Mouse (Mus musculus) layer of hippocampus, postnatal 14 days (tissue): ENCODE measurements around the gene Gm45799. TPM values are rescaled to one million over a fixed set of nuclear protein-coding genes. Genes with fewer than 3 reads are reported as not detected.

Experiments
- DNase-seq, 2 experiments: peaks; one replicate each; pipeline ENCODE4 v3.0.0; 2021 to 2022; ENCODE audit warnings: low spot score in 2 of 2, mixed read lengths in 1 of 2
- long read RNA-seq, 2 experiments: library from polyadenylated mRNA; stranded (forward); transcript quantifications; one replicate each; pipeline ENCODE4 v2.0.0; 2021
- total RNA-seq, 2 experiments: library from RNA; stranded (reverse); gene quantifications; 2 replicates each; pipeline ENCODE4 v1.2.3; 2021

Gene Gm45799
- total RNA-seq: 10 to 100 TPM in 1 of 2 experiments, 1 to 10 TPM in 1; 5.4 to 11.8 TPM
- long read RNA-seq, experiment 1, partial matches to known transcripts: 0 of 5 reads
- long read RNA-seq, experiment 1, other reads (novel, unspliced or antisense): 4 of 5 reads
- long read RNA-seq, experiment 2, partial matches to known transcripts: 0 of 8 reads
- long read RNA-seq, experiment 2, other reads (novel, unspliced or antisense): 8 of 8 reads

DNA sequence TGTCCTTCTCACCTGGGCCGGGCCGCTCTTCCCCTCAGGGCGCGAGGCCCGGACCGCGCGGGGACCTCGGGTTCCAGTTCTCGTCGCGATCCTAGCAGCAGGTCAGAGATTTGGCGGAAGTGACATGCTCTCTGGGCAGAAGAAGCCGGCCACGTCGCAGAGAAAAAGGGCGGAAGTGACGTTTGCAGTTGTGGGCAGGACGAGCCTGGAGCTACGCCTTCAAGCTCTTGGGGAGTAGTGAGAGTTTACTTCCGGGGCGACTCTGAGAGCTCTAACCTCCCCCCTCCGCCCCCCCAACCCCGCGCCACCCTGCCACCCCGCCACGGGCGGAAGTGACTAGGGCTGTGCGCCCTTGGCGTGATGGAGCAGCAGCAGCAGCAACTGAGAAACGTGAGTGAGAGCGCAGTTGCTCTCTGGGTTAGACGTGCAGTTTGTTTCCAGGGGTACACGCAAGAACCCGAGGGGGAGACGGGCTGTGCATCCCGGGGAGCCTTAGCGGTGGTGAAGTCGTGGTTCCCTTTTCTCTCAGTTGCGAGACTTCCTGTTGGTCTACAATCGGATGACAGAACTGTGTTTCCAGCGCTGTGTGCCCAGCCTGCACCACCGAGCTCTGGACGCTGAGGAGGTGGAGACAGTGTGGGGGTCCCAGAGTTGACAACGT is at the start of gene Gm45799, which contains the start of gene Arfip2:
TSS of gene Gm45799 (plus strand) at position 320 of the 661 bp plus-strand sequence.
TSS of gene Arfip2 (minus strand) at position 184 of the 661 bp plus-strand sequence.
- peak; percentile 94 to 99 for DNase-seq

DNA sequence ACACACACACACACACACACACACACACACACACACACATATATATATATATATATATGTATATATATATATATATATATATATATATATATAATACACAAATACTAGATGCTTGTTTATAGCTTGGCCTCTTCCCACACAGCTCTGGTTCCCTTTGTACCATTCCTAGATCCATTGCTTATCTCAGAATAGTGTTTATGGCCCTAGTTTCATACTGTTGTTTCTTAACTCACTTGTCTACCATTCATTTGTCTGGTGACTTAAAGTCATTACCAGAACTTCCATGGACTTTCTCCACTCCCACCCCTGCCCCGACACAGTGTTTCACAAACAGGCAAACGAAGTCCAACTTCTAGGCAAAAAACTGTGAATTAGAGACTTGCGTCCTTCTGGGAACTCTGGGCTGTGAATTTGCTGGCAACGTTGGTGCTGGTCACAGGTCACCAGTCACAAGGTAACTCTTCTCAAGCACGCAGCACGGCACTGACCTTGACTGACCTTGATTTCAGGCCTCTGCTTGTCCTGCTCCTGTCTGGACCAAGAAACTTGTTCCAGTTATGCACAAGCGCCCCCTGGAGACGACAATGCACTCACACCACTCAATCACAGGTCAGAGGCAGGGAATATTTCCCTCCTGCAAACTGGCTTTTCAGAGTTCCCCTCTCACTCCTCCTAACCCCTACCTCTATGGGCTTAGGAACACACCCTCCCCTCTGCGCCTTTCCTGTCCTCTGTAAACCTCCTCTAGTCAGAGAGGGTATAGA is 37.3 kb upstream of the Gm45799 start:
- peak; percentile 35 to 60 for DNase-seq

DNA sequence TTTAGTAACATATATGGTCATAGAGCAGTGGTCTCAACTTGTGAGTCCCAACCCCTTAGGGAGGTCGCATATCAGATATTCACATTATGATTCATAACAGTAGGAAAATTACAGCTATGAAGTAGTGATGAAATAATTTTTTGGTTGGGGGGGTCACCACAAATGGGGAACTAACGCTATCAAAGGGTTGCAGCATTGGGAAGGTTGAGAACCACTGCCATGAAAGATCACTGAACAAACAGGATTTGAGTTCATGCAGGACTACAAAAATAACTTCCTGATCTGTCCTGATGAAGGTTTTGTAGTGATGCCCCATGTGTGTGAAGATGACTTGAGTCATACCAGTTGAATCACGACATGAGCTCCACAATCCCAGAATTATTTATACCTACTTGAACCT is 31.9 kb upstream of the Gm45799 start:
- no peak for DNase-seq

DNA sequence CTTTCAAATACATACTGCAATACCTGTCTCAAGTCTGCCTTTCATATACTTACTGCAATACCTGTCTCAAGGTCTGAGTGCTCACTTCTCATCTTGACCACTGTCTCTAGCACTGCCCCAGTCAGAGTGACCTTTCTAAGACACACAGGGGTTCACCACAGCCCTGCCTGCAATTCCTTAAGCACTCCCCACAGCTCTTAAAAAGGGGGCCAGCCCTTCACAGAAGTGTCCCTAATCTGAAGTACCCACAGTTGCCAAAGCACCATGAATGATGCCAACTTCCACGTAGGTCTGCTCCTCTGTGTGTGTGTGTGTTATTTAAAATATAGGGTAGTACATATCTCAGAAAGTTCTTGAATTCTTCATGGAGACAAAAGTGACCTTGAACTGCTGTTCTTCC is 28.6 kb upstream of the Gm45799 start:
- DNase-seq: no peak

DNA sequence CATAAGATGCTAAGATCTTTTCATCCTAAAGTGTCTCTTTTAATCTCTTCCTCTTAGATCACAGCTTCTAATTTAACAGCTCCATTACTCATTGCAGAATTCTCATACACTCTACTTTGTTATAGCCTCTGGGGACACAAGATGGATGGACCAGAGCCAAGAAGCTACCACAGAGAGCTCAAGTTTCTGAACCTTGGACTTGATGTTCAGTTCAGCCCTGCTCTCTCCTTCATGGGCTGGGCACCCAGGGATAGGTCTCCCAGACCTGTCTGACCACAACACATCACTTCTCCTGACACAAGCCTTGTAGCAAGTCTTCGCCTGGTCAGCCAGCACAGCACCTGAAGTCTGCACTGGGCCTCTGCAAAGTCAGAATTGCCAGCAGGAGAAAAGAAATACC is 26.0 kb upstream of the Gm45799 start:
- DNase-seq: no peak

DNA sequence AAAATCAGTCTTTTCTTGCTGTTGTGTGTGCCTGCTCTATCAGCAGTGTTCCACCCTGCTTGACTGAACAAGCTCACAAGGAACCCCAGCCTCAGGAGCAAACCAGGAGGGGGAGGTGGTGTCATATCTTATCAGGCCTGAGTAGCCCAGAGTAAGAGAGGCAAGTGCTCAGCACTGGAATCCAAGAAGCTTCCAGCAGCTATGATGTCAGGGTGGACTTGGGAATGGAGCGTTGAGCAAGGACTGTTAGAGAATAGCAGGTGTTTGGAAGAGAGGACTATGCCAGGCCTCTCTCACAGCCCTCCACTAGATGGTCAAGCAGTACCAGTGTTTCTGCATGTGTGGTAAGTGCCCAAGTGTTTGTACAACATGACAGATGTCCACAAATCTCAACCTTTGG is 24.6 kb upstream of the Gm45799 start:
- no peak for DNase-seq

DNA sequence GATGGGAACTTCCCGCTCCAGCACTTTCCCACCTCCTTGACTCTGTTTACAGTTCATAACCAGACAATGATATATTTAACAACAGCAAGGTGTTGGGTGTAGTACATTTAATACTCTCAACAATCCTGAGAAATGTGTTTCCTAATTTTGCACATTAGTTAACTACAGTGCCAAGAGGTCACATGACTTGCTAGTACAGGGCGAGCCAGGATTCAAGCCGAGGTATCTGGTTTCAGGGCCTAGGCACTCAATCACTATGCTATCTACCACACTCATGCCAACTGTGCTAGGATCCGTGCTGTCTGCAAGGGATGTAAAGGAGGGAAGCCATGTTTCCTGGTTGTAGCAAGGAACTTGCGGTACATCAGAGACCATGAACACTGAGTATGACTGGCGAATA is 23.8 kb upstream of the Gm45799 start:
- no peak for DNase-seq

DNA sequence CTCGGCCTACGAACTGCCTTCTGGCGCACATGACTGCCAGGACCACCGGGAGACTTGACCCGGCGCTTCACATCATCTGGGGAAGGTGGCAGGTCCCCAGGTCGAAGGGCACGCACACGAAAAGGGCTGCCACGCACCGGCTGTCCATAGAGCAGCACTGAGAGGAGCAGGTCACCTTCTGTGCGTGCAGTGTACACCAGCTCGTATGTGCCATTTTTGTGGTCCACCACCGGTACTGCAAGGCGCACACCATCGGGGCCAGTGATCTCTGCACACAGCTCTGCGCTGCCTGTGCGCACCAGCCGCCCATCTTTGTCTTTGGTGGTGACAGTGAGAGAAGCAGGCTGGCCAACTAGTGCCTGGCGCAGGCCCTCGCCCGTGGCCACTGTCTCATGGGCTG is 22.5 kb upstream of the Gm45799 start:
- no peak for DNase-seq

DNA sequence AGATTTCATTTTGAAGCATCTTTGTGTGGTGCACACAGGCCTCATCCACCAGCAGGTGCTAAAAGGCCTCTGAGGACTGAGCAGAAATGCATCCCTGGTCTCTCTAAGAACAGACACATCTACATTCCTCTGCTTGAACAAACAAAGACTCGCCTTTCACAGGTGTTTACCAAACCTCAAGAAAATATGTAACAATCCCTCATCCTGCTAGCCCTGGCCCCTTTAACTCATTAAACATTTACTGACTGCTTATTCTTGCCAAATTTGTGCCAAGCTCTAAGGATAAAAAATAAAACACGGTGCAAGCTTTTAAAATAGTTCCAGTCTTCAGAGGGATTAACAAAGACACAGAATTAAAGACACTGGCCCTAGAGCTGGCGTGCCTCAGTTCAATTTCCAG is 20.7 kb upstream of the Gm45799 start:
- no peak for DNase-seq

DNA sequence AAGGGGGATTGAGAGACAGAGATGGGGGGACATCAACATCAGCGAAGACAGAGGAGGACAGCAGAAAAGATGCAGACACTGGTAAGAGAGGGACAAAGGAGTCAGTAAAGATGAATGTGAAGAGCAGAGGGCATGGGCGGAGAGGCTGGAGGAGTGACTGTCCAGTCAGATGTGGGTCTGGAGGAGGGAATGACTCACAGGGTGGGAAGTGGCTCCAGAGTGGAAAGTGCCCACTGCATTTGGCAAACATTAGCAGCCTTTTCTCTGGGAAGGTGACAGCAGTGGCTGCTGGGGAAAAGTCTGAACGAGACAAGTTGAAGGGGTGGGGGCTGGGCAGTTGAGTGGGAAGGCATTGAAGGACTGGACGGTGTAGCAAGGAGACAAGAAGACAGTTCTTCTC is 19.3 kb upstream of the Gm45799 start:
- no peak for DNase-seq

DNA sequence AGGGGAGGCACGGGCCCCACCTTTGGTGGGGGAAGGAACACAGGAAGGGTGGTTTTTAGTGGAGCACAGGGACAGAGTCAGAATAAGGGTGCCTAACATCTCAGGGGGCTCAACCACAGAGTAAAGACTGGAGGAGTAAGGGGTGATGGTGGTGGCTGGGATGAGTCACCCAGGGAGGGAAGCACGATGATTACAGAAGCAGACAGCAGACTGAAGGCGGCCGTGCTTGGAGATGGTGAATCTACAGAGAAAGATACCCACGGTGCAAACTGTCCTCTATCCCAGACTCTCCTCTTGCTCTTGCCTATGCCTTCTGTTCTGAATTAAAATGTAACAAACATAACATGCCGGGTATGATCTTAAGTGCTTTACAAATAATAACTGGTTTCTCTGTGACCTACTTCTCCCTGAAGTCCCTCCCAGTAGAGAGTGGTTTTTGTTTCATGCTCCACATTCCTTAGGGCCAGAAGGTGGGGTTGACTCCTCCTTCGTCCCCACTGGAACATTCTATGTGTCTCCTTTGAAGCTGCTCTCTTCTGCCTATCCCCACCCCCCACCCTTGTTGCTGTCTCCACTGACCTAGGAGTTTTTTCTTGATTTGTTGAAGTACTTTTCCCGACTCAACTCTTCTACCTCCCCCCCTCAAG is 18.6 kb upstream of the Gm45799 start:
- DNase-seq: no peak

DNA sequence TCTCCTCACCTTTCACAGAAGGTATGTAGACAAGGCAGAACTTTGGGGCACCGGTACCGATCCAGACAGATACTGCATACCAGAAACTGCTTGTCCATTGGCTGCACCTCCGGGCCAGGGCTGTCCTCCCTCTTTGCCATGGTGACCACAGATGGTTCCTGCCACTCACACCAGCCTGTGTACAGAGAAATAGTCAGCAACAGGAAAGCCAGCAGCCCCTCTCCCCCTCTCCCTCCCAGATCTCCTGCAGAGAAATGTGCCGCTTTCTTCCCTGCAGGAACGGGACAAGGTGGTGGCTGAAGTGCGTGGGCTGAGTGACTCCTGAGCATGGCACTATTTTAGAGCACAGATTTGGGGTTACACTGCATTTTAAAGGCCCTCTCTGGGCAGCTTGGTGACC is 15.0 kb upstream of the Gm45799 start:
- no peak for DNase-seq

DNA sequence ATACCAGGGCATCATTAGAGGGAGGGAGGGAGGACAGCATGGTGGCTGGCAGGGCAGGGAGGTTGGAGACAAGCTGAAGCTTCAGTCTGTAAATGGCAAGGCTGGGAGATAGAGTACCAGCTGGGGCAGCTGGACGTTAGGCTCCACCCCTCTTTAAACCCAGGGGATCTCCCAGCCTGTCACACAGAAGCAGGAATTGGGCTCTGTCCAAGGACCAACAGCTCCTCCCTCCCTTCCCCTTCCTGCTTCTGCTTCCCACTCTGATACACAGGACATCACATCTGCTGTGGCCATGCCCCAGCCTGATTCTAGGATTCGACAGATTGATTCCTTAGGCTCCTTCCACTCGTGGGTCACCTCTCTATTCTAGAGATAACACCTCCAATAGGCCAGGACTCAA is 11.7 kb upstream of the Gm45799 start:
- DNase-seq: peak; percentile 19 to 61

DNA sequence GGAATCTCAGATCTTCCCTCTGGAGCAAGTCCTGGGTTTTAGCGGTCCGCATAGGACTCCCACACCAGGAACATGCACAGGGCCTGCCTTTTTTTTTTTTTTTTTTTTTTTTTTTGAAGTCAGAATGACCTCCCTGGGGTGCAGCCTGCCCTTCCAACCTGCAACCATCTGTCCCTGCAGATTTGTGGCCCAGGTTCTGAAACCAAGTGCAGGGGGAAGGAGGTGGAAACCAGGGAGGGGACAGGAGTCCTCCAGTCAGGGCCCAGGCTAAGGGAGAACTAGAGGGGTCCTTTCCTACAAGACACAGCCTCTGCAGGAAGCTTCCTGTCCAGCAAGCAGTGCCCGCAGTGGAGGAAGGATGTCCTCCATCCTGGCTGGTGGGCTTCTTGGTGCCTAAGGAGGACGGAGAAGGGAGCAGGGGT is 7.8 kb upstream of the Gm45799 start:
- DNase-seq: no peak

DNA sequence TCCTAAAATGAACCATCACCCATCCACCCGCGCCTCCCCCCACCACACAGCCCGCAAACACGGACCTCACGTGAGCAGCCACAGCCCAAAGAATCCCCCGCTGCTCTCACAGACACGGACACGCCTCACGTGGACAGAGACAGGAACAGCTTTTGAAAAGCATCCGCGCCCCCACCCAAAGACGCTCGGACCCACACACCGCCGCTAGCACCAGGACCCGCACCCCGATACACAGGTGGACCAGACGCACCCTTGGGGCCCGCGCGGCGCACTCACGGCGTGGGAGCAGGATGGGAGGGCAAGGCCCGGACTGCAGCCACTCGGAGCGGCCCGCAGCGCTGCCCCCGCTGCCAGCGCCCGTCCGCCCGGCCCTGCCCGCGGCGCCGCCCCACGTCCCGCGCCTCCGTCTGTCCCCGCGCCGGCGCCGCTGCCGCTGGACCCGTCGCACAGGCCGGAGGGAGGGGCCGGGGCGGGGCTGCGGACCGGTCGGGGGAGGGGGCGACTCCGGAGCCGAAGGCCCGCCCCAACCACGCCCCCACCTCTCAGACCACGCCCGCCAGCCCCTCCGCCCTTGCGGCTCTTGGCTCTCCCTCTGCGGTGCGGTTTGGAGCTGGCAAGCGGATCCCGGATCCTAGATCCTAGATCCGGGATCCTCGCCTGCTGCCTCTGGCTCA is 7.1 kb upstream of the Gm45799 start, which contains the start of gene Trim3:
TSS of gene Trim3 (minus strand) at position 445 of the 674 bp plus-strand sequence.
- peak; percentile 81 to 92 for DNase-seq

DNA sequence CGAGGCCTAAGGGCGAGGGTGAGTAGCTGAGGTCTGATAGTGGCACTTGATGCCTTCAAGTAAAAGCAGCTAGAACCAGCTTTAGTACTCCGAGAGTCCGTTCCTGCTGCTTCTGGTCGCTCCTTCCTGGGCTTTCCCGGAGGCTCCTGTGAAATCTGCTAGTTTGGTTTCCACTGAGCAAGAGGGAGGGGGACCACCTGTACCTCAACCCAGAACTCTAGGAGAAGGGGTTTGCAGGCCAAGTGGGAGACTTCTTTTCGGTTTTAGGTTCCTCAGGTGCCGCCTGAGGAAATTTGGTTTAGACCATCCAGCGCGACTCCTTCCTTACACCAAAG is 6.6 kb upstream of the Gm45799 start:
- DNase-seq: no peak

DNA sequence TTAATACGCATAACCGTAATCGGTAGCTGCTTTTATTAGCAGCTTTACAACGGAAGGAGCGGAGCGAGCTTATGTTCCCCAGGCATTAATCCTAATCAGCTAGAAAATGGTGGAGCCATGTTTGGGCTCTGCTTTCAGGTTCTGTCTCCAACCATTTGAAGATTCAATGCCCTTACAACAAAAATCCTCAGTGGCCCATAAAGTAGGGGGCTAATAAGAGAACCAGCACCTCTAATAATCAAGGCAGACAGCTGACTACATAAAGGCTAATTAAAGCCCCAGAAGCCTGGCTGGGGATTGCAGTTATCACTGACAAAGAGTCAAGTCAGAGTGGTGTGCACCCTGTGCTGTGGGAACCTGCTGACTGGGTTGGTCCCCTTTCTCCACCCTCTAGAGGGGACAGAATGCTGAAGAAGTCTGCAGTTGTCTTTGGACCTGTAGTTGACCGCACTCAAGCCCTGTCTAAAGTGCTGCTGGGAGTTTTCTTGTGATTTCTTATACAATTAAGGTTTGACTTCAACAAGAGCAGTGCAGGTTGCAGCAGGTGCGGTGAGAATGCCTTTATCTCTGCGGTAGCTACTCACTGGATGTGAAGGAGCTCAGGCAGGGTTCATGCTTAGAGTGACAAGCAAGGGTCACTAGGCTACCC is 6.0 kb upstream of the Gm45799 start:
- DNase-seq: no peak

DNA sequence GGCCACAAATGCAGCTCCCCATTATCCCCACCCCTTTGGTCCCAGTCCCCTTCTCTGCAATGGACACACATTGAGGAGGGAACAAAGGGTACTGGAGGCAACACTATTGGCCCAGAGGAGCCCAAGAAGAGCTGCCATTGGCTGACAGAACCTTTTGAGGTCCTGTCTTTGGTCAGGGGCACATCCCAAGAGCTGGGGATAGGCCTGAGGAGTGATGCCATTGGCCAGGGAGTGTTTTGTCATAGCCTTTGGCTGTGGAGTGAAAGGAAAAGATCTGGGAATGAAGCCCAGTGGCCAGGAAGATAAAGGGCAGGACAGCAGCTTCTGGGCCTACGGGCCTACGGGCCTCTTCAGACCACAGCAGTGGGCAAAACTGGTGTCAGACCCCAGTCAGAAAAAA is 4.6 kb upstream of the Gm45799 start:
- DNase-seq: no peak

DNA sequence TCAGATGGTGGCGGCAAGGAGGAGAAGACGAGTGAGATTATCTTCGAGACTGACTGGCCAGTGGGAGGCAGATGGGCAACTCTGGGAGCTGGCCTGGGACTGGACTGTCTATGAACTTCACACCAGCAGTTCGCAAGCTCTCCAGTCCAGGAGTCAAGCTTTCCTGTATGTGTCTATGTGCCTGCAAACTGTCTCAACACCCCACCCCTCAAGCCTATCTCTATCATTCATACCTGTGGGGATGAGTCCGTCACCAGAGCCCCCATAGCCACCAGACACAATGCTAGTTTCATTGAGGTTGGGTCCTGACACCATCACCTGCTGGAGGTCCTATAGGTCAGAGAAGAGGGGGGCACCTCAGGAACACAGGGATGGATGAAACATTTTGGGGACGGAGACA is 1.6 kb upstream of the Gm45799 start:
- no peak for DNase-seq

DNA sequence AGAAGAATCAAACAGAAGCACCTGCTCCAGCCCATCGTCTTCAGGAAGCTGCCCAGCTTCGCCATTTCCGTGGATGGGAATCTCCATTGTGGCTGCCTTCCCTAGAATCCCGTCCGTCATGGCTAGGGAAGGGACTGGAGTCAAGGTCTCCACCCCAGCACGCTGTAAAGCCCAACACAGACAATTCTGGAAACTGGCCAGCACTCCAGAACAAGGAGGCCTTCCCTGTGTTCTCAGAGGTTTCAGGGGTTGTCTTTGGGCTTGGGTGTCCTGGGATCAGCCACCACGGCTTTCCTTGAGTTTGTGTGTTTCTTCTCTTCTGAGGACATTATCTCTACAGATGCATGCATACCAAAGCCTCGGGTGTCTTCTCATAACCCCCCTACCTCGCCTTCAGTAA is 1.0 kb upstream of the Gm45799 start:
- no peak for DNase-seq

DNA sequence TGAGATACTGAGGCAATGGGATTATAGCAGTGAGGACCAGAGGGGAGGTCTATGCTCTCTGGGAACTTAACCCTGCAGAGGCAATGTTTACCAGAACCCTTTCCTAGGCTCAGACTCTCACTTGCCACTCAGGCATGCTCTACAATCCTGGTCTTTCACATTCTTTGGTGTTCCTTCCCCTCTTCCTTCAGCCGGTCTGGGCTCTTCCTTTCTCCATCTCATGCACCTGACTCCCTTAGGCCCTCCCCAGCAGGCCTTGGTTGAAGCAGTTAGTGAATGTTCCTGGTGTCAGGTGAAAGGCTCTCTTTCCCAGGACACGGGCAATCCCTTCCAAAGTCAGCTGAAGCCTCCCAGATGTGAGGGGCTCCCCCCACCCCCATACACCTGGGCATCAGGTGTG is 596 bp upstream of the Gm45799 start, which contains the start of gene Timm10b:
TSS of gene Timm10b (plus strand) at position 301 of the 400 bp plus-strand sequence.
- no peak for DNase-seq
